Mouse (Mus musculus): Measurements from ENCODE around the gene Cdk19. TPM values are rescaled to one million over a fixed set of nuclear protein-coding genes. Genes with fewer than 3 reads are reported as not detected.

The Cdk19 gene
- polyA plus RNA-seq, 1 experiment from 2014 or later = 7.0 TPM

DNA sequence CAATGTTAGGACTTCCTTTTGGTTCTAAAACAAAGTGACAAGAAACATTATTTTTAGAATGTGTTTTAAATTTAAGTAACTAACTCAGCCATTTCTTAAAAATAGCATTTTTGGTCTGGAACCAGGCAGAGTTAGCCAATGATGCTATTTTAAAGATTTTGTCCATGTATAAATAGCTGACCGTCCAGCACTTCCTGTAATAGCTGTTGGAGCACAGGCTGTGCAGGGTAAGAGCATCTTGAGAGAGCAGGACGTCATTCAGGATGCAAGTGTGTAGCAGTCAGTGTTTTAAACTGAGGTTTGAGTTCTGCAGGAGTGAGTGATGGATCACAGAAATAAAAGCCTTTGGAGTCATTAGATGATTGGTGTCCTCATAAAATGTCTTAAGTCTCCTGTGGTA lies 18.8 kb downstream of the Cdk19 start:
- Histone ChIP-seq H3K36me3 (ENCODE audit: control insufficient read depth, insufficient read depth) (no peaks in the 10 kb centered on the region), H3K27me3 (ENCODE audit: control insufficient read depth, insufficient read depth, low read length) (no peaks in the 10 kb centered on the region), H3K4me3 (ENCODE audit: low read length) (no peak overlapping the region), H3K27ac (ENCODE audit: low read length) (no peak overlapping the region), H3K9ac (ENCODE audit: low read length) (no peak overlapping the region), H3K4me2 (ENCODE audit: low read depth, low read length) (no peak overlapping the region), H3K4me1 (ENCODE audit: control insufficient read depth, insufficient read depth, low read length) (peaks cover 6% of the 10 kb centered on the region; the same call in 1 of the 2 replicates), H3K9me3 (replicated peaks; ENCODE audit: control insufficient read depth, low read length) (no peaks in the 10 kb centered on the region)
- peak; percentile 37; the same call in 1 of the 2 replicates for ATAC-seq (replicated peaks; ENCODE audit: extremely low read depth, insufficient read depth, low FRiP score)
- WGBS = 25% methylated on average over 2 of the region's 2 CpGs

DNA sequence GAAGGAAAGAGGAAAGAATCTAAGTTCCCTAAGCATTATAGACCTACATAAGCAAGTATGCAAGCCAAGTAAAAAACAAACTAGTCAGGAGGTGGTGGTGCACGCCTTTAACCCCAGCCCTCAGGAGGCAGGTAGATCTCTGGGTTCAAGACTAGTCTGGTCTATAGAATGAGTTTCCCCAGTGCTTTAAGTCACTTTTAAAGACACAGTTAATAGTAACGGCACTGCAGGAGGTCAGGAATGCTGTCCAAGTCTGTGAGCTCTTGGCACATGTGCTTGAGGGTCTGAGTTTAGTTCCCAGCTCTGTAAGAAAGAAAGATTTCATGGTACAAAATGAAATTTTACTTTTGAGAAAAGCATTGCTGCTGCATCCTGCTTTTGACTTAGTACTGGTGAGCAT lies 19.8 kb downstream of the Cdk19 start:
- H3K27me3 ChIP-seq (ENCODE audit: control insufficient read depth, insufficient read depth, low read length) = no peaks in the 10 kb centered on the region
- no peaks in the 10 kb centered on the region for H3K9me3 ChIP-seq (replicated peaks; ENCODE audit: control insufficient read depth, low read length)
- ATAC-seq (replicated peaks; ENCODE audit: extremely low read depth, insufficient read depth, low FRiP score) = no peak
- H3K27ac ChIP-seq (ENCODE audit: low read length) = no peak overlapping the region
- H3K9ac ChIP-seq (ENCODE audit: low read length) = no peak overlapping the region
- H3K4me2 ChIP-seq (ENCODE audit: low read depth, low read length) = no peak overlapping the region
- H3K36me3 ChIP-seq (ENCODE audit: control insufficient read depth, insufficient read depth) = no peaks in the 10 kb centered on the region
- no peak overlapping the region for H3K4me3 ChIP-seq (ENCODE audit: low read length)
- peaks cover 6% of the 10 kb centered on the region; the same call in 1 of the 2 replicates for H3K4me1 ChIP-seq (ENCODE audit: control insufficient read depth, insufficient read depth, low read length)
- 71% methylated on average over 2 of the region's 2 CpGs for WGBS

DNA sequence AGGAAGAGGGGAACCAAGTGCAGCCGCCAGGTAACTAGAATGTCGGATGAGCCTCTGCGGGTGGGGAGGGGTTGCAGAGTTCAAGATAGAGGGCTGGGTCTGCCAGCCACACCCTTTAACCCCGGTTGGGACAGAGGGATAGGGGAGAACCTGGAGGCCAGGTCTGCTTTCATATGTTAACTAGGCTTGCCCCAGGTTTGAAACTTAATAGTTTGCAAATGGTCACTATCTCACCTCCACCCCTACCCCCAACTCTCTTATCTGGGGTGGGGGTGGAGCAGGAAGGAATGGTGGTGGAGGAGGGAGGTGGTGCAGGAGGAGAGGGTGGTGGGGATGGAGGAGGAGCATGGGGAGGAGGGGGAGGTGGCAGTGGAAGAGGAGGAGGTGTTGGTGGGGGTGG lies 23.6 kb downstream of the Cdk19 start:
- Histone ChIP-seq H3K36me3 (ENCODE audit: control insufficient read depth, insufficient read depth) (no peaks in the 10 kb centered on the region), H3K9me3 (replicated peaks; ENCODE audit: control insufficient read depth, low read length) (no peaks in the 10 kb centered on the region), H3K4me3 (ENCODE audit: low read length) (no peak overlapping the region), H3K9ac (ENCODE audit: low read length) (no peak overlapping the region), H3K4me2 (ENCODE audit: low read depth, low read length) (no peak overlapping the region), H3K4me1 (ENCODE audit: control insufficient read depth, insufficient read depth, low read length) (peaks cover 4% of the 10 kb centered on the region; the same call in 1 of the 2 replicates), H3K27ac (ENCODE audit: low read length) (no peak overlapping the region), H3K27me3 (ENCODE audit: control insufficient read depth, insufficient read depth, low read length) (no peaks in the 10 kb centered on the region)
- WGBS = 32% methylated on average over 4 of the region's 4 CpGs
- ATAC-seq (replicated peaks; ENCODE audit: extremely low read depth, insufficient read depth, low FRiP score) = no peak

DNA sequence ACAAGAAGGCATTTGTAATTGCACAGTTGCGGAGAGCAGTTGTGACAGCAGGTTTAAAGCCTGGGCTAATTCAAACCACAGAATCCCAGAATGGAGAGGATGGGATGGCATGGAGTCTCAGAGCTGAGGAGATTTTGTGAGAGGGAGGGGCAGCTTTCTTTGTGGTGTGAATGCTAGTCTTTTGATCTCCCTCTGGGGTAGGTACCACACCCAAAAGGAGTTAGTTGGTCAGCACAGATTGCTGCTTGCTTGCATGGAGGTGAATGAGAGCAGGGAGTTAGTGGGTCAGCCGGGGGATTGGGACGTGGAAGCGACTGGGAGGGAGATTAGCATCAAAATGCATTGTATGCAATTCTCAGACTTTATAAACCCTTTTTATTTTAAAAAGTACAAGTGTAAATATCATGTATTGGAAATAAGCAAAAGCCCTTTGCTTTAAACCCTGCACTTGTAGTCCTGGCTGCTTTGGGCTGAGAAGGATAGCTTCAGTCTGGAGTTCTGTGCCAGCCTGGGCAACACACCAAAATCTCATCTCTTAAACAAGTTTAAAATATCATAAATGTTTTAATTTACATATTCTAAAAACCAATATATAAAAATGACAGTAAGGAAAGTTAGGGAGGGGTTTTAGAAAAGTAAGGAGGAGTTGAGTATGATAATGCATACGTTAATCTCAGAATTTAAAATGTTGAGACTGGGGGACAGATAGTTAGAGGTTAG lies 25.4 kb downstream of the Cdk19 start:
- Histone ChIP-seq H3K27me3 (ENCODE audit: control insufficient read depth, insufficient read depth, low read length) (no peaks in the 10 kb centered on the region), H3K4me1 (ENCODE audit: control insufficient read depth, insufficient read depth, low read length) (peaks cover 4% of the 10 kb centered on the region; the same call in 1 of the 2 replicates), H3K9ac (ENCODE audit: low read length) (no peak overlapping the region), H3K9me3 (replicated peaks; ENCODE audit: control insufficient read depth, low read length) (no peaks in the 10 kb centered on the region), H3K4me3 (ENCODE audit: low read length) (no peak overlapping the region), H3K36me3 (ENCODE audit: control insufficient read depth, insufficient read depth) (no peaks in the 10 kb centered on the region), H3K4me2 (ENCODE audit: low read depth, low read length) (no peak overlapping the region), H3K27ac (ENCODE audit: low read length) (no peak overlapping the region)
- 73% methylated on average over 5 of the region's 5 CpGs for WGBS
- ATAC-seq (replicated peaks; ENCODE audit: extremely low read depth, insufficient read depth, low FRiP score) = no peak

DNA sequence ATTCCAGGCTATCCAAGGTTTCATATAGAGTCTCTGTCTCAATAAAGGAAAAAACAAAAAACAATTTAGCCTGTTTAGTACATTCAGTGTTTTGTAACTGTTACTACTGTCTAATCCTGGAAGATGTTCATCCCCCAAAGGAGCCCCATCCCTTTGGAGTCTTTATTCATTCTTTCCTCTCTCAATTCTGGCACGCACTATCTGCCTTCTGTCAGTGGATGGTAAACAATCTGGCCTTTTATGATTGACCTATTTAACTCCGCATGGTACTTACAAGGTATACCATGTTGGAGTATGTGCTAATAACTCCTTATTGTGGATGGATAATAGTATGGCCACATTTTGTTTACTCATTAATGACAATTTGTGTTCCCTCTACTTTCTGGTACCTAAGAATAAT lies 26.6 kb downstream of the Cdk19 start:
- 85% methylated on average over 2 of the region's 2 CpGs for WGBS
- Histone ChIP-seq H3K4me2 (ENCODE audit: low read depth, low read length) (no peak overlapping the region), H3K4me1 (ENCODE audit: control insufficient read depth, insufficient read depth, low read length) (peaks cover 4% of the 10 kb centered on the region; the same call in 1 of the 2 replicates), H3K9ac (ENCODE audit: low read length) (no peak overlapping the region), H3K36me3 (ENCODE audit: control insufficient read depth, insufficient read depth) (no peaks in the 10 kb centered on the region), H3K4me3 (ENCODE audit: low read length) (no peak overlapping the region), H3K27ac (ENCODE audit: low read length) (no peak overlapping the region), H3K9me3 (replicated peaks; ENCODE audit: control insufficient read depth, low read length) (no peaks in the 10 kb centered on the region), H3K27me3 (ENCODE audit: control insufficient read depth, insufficient read depth, low read length) (no peaks in the 10 kb centered on the region)
- no peak for ATAC-seq (replicated peaks; ENCODE audit: extremely low read depth, insufficient read depth, low FRiP score)

DNA sequence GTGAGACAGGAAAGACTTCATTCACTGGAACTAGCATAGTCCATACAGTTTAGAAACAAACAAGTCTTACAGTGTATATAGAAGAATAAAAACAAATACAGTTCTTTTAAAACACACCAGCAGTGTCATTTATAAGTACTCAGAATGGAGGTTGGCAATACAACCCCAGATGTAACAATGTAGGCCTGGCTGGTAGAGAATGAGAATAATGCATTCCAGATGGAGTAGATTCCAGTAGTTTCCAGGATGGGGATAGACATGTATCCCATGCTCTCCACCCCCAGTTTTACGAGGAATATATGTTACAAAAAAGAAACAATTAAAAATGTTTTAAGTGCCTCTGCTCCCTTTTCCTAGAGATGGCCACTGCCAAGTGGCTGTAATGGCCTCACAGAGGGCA lies 29.2 kb downstream of the Cdk19 start:
- Histone ChIP-seq H3K4me3 (ENCODE audit: low read length) (no peak overlapping the region), H3K9me3 (replicated peaks; ENCODE audit: control insufficient read depth, low read length) (no peaks in the 10 kb centered on the region), H3K9ac (ENCODE audit: low read length) (no peak overlapping the region), H3K4me2 (ENCODE audit: low read depth, low read length) (no peak overlapping the region), H3K36me3 (ENCODE audit: control insufficient read depth, insufficient read depth) (no peaks in the 10 kb centered on the region), H3K27me3 (ENCODE audit: control insufficient read depth, insufficient read depth, low read length) (no peaks in the 10 kb centered on the region), H3K4me1 (ENCODE audit: control insufficient read depth, insufficient read depth, low read length) (peaks cover 5% of the 10 kb centered on the region; the same call in 1 of the 2 replicates), H3K27ac (ENCODE audit: low read length) (no peak overlapping the region)
- ATAC-seq (replicated peaks; ENCODE audit: extremely low read depth, insufficient read depth, low FRiP score) = no peak
- 91% methylated on average over 1 of the region's 1 CpGs for WGBS

DNA sequence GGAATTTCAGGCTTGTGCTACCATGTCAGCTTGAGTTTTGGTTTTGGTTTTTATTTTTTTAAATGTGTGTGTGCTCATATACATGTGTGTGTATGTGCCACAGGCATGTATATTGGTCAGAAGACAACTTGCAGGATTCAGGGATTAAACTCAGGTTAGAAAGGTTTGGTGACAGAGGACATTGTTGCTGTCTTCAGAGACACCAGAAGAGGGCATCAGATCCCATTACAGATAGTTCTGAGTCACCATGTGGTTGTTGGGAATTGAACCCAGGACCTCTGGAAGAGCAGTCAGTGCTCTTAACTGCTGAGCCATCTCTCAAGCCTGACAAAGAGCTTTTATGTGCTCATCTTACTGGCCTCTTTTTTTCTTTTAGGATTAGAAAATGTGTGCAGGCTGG lies 30.8 kb downstream of the Cdk19 start:
- H3K27me3 ChIP-seq (ENCODE audit: control insufficient read depth, insufficient read depth, low read length) = no peaks in the 10 kb centered on the region
- ATAC-seq (replicated peaks; ENCODE audit: extremely low read depth, insufficient read depth, low FRiP score) = no peak
- no peaks in the 10 kb centered on the region for H3K36me3 ChIP-seq (ENCODE audit: control insufficient read depth, insufficient read depth)
- peaks cover 5% of the 10 kb centered on the region; the same call in 1 of the 2 replicates for H3K4me1 ChIP-seq (ENCODE audit: control insufficient read depth, insufficient read depth, low read length)
- no peak overlapping the region for H3K4me2 ChIP-seq (ENCODE audit: low read depth, low read length)
- H3K9me3 ChIP-seq (replicated peaks; ENCODE audit: control insufficient read depth, low read length) = no peaks in the 10 kb centered on the region
- no peak overlapping the region for H3K4me3 ChIP-seq (ENCODE audit: low read length)
- no peak overlapping the region for H3K9ac ChIP-seq (ENCODE audit: low read length)
- H3K27ac ChIP-seq (ENCODE audit: low read length) = no peak overlapping the region

DNA sequence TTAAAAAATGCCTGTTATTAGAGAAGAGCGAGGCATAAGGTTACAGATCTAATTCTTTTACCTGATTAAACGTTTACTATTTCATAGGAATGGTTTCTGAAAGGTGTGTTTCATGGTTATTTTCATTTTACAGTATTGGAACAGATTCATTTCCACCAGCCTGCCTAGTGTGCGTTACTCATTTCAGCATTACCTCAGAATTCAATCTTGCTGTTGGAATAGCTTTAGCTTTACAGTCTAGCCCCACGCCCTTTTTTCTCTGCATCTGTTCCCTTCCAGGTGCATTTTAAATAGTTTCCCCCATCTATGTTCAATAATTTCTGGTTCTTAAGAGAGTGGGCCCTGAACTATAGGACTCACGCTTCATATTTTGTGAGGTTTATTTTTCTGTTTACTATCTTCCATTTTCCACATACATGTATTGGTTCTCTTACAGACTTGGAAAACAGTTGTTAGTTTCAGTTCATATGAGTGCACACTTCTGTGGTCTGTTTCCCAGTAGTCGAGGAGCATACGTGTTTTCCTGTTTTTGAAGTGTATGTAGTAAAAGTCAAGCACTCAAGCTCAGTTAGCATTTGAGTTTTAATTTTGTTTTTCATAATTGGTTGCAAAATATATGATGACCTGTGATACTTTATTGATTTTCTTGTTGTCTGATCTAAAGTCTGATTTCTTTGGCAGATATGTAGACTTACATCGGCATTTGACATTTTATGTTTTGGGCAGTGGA lies 32.0 kb downstream of the Cdk19 start:
- H3K9me3 ChIP-seq (replicated peaks; ENCODE audit: control insufficient read depth, low read length) = no peaks in the 10 kb centered on the region
- H3K27ac ChIP-seq (ENCODE audit: low read length) = no peak overlapping the region
- H3K4me2 ChIP-seq (ENCODE audit: low read depth, low read length) = no peak overlapping the region
- H3K36me3 ChIP-seq (ENCODE audit: control insufficient read depth, insufficient read depth) = no peaks in the 10 kb centered on the region
- ATAC-seq (replicated peaks; ENCODE audit: extremely low read depth, insufficient read depth, low FRiP score) = no peak
- H3K9ac ChIP-seq (ENCODE audit: low read length) = no peak overlapping the region
- H3K4me1 ChIP-seq (ENCODE audit: control insufficient read depth, insufficient read depth, low read length) = peaks cover 5% of the 10 kb centered on the region; the same call in 1 of the 2 replicates
- 70% methylated on average over 8 of the region's 8 CpGs for WGBS
- H3K4me3 ChIP-seq (ENCODE audit: low read length) = no peak overlapping the region
- H3K27me3 ChIP-seq (ENCODE audit: control insufficient read depth, insufficient read depth, low read length) = no peaks in the 10 kb centered on the region

Data from heart, embryonic 16.5 days (tissue).